Mouse (Mus musculus): ENCODE results near the gene Krt17. TPM values are rescaled to one million over a fixed set of nuclear protein-coding genes. Genes with fewer than 3 reads are reported as not detected.
"Not testable (repeated sequence)": the region's sequence is repeated elsewhere in the genome, so short reads cannot be mapped to it uniquely, and the experiment has no call there.

Gene Krt17
- polyA plus RNA-seq (2012; fragmentation: generic; extraction: Trizol), result not detected

- Histone ChIP-seq H3K36me3 (ENCODE audit: control insufficient read depth, insufficient read depth) (no peaks in the 10 kb centered on the region), H3K4me2 (ENCODE audit: low read depth) (no peak within 1 kb of the TSS), H3ac (ENCODE audit: control insufficient read depth, insufficient read length) (no peak within 1 kb of the TSS), H3K27me3 (ENCODE audit: control insufficient read depth, insufficient read depth, insufficient read length) (peaks cover 6% of the 10 kb centered on the region), H3K4me3 (no peak within 1 kb of the TSS), H3K79me2 (ENCODE audit: control insufficient read depth, insufficient read depth) (no peaks in the 10 kb centered on the region)
- TF ChIP-seq SRF (IDR thresholded peaks at IDR 0.05; ENCODE audit: control insufficient read depth, insufficient read length, low read depth) (no peak), MYOD1 (IDR thresholded peaks at IDR 0.05; ENCODE audit: control insufficient read depth in 1 of 3, insufficient read length in 2 of 3, low read depth in 2 of 3) (no peak), USF1 (IDR thresholded peaks at IDR 0.05; ENCODE audit: low read depth) (no peak), E2F4 (IDR thresholded peaks at IDR 0.05; ENCODE audit: insufficient read depth) (no peak), TCF12 (IDR thresholded peaks at IDR 0.05; ENCODE audit: insufficient read depth, poor library complexity, severe bottlenecking) (no peak), MYOG (IDR thresholded peaks at IDR 0.05; ENCODE audit: control insufficient read depth in 1 of 3, insufficient read depth in 1 of 3, insufficient read length in 2 of 3, low read depth in 2 of 3) (no peak), MAX (IDR thresholded peaks at IDR 0.05; ENCODE audit: low read depth) (no peak), CEBPB (IDR thresholded peaks at IDR 0.05; ENCODE audit: insufficient read depth, poor library complexity, severe bottlenecking) (no peak), TCF3 (IDR thresholded peaks at IDR 0.05; ENCODE audit: insufficient read length, low read depth) (no peak), REST (IDR thresholded peaks at IDR 0.05; ENCODE audit: insufficient read depth, insufficient read length) (no peak), POLR2A (IDR thresholded peaks at IDR 0.05; ENCODE audit: insufficient read length, low read depth) (no peak), POLR2AphosphoS2 (IDR thresholded peaks at IDR 0.05; ENCODE audit: insufficient read length, low read depth) (no peak)
Observed at GRCm38 (mm10) chr11:100260514-100261234, at the start of gene Krt17. Gene Krt17, minus strand, starts transcription at chr11:100261029.

- not testable (repeated sequence) for H3K79me2 ChIP-seq (ENCODE audit: control insufficient read depth, insufficient read depth); H3K36me3 ChIP-seq (ENCODE audit: control insufficient read depth, insufficient read depth); H3K4me3 ChIP-seq; H3K4me2 ChIP-seq (ENCODE audit: low read depth); H3K27me3 ChIP-seq (ENCODE audit: control insufficient read depth, insufficient read depth, insufficient read length); H3ac ChIP-seq (ENCODE audit: control insufficient read depth, insufficient read length)
Observed at GRCm38 (mm10) chr11:100308672-100309071, 47.8 kb upstream of the Krt17 start.

GRCm38 (mm10) chr11:100307900-100308299 is 47.1 kb upstream of the Krt17 start:
- no peak for TF ChIP-seq REST (IDR thresholded peaks at IDR 0.05; ENCODE audit: insufficient read depth, insufficient read length)
- no peak for TF ChIP-seq MYOG (IDR thresholded peaks at IDR 0.05; ENCODE audit: control insufficient read depth in 1 of 3, insufficient read depth in 1 of 3, insufficient read length in 2 of 3, low read depth in 2 of 3)
- TF ChIP-seq E2F4 (IDR thresholded peaks at IDR 0.05; ENCODE audit: insufficient read depth), result no peak
- no peak for TF ChIP-seq TCF12 (IDR thresholded peaks at IDR 0.05; ENCODE audit: insufficient read depth, poor library complexity, severe bottlenecking)
- no peak for TF ChIP-seq POLR2AphosphoS2 (IDR thresholded peaks at IDR 0.05; ENCODE audit: insufficient read length, low read depth)
- TF ChIP-seq POLR2A (IDR thresholded peaks at IDR 0.05; ENCODE audit: insufficient read length, low read depth), result no peak
- no peak for TF ChIP-seq CEBPB (IDR thresholded peaks at IDR 0.05; ENCODE audit: insufficient read depth, poor library complexity, severe bottlenecking)
- no peak for TF ChIP-seq SRF (IDR thresholded peaks at IDR 0.05; ENCODE audit: control insufficient read depth, insufficient read length, low read depth)
- no peak for TF ChIP-seq MAX (IDR thresholded peaks at IDR 0.05; ENCODE audit: low read depth)
- TF ChIP-seq TCF3 (IDR thresholded peaks at IDR 0.05; ENCODE audit: insufficient read length, low read depth), result no peak

GRCm38 (mm10) chr11:100301292-100301691 is 40.5 kb upstream of the Krt17 start:
- H3K4me2 ChIP-seq (ENCODE audit: low read depth), result no peak overlapping the region
- H3K27me3 ChIP-seq (ENCODE audit: control insufficient read depth, insufficient read depth, insufficient read length), result no peaks in the 10 kb centered on the region
- H3K79me2 ChIP-seq (ENCODE audit: control insufficient read depth, insufficient read depth), result no peaks in the 10 kb centered on the region
- no peaks in the 10 kb centered on the region for H3K36me3 ChIP-seq (ENCODE audit: control insufficient read depth, insufficient read depth)
- no peak overlapping the region for H3K4me3 ChIP-seq
- no peak overlapping the region for H3ac ChIP-seq (ENCODE audit: control insufficient read depth, insufficient read length)
- TF ChIP-seq CEBPB (IDR thresholded peaks at IDR 0.05; ENCODE audit: insufficient read depth, poor library complexity, severe bottlenecking) (0 out of 2 replicates have a peak, but pooled peaks have one; percentile 45), MYOG (IDR thresholded peaks at IDR 0.05; ENCODE audit: control insufficient read depth in 1 of 3, insufficient read depth in 1 of 3, insufficient read length in 2 of 3, low read depth in 2 of 3) (no peak)

More at GRCm38 (mm10) chr11:100307900-100308299, 47.1 kb upstream of the Krt17 start:
- no peaks in the 10 kb centered on the region for H3K36me3 ChIP-seq (ENCODE audit: control insufficient read depth, insufficient read depth)
- H3K79me2 ChIP-seq (ENCODE audit: control insufficient read depth, insufficient read depth), result no peaks in the 10 kb centered on the region
- no peak overlapping the region for H3K4me3 ChIP-seq
- H3K27me3 ChIP-seq (ENCODE audit: control insufficient read depth, insufficient read depth, insufficient read length), result no peaks in the 10 kb centered on the region
- H3K4me2 ChIP-seq (ENCODE audit: low read depth), result no peak overlapping the region
- no peak overlapping the region for H3ac ChIP-seq (ENCODE audit: control insufficient read depth, insufficient read length)

- Histone ChIP-seq H3K27me3 (ENCODE audit: control insufficient read depth, insufficient read depth, insufficient read length) (no peaks in the 10 kb centered on the region), H3K4me2 (ENCODE audit: low read depth) (no peak overlapping the region), H3ac (ENCODE audit: control insufficient read depth, insufficient read length) (no peak overlapping the region), H3K4me3 (no peak overlapping the region), H3K36me3 (ENCODE audit: control insufficient read depth, insufficient read depth) (no peaks in the 10 kb centered on the region), H3K79me2 (ENCODE audit: control insufficient read depth, insufficient read depth) (no peaks in the 10 kb centered on the region)
- TF ChIP-seq TCF12 (IDR thresholded peaks at IDR 0.05; ENCODE audit: insufficient read depth, poor library complexity, severe bottlenecking) (no peak), E2F4 (IDR thresholded peaks at IDR 0.05; ENCODE audit: insufficient read depth) (no peak), USF1 (IDR thresholded peaks at IDR 0.05; ENCODE audit: low read depth) (no peak), CEBPB (IDR thresholded peaks at IDR 0.05; ENCODE audit: insufficient read depth, poor library complexity, severe bottlenecking) (no peak), SRF (IDR thresholded peaks at IDR 0.05; ENCODE audit: control insufficient read depth, insufficient read length, low read depth) (no peak), POLR2A (IDR thresholded peaks at IDR 0.05; ENCODE audit: insufficient read length, low read depth) (no peak), POLR2AphosphoS2 (IDR thresholded peaks at IDR 0.05; ENCODE audit: insufficient read length, low read depth) (no peak), TCF3 (IDR thresholded peaks at IDR 0.05; ENCODE audit: insufficient read length, low read depth) (no peak), REST (IDR thresholded peaks at IDR 0.05; ENCODE audit: insufficient read depth, insufficient read length) (no peak), MAX (IDR thresholded peaks at IDR 0.05; ENCODE audit: low read depth) (no peak), MYOG (IDR thresholded peaks at IDR 0.05; ENCODE audit: control insufficient read depth in 1 of 3, insufficient read depth in 1 of 3, insufficient read length in 2 of 3, low read depth in 2 of 3) (no peak), MYOD1 (IDR thresholded peaks at IDR 0.05; ENCODE audit: control insufficient read depth in 1 of 3, insufficient read length in 2 of 3, low read depth in 2 of 3) (no peak)
Observed at GRCm38 (mm10) chr11:100300293-100300692, 39.5 kb upstream of the Krt17 start.

Data from myocyte (in vitro differentiated cells).